Mouse (Mus musculus): ENCODE data around the gene Itga3.

The Itga3 gene

DNA sequence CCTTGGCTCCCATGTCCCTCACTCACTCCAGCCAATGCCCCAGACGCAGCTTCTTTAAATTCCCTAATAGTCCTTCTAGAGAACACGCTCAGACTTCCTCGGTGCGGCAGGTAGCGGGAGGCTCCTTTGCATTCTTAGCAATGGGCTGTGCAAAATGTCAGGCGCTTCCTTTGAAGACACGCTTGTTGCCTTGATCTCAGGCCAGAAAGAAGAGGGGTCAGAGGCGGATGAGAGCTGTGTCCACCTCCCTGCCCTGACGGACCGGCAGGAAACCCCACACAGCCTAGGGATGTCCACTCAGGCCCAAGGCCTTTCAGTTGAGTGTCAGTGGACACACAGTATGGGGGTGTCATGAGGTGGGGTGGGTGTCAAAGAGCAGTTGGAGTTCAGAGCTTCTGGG is 19.0 kb upstream of the Itga3 start:
- no peak for DNase-seq

GRCm38 (mm10) chr11:95093077-95093476 is 16.5 kb upstream of the Itga3 start:
- DNase-seq, result no peak

DNA sequence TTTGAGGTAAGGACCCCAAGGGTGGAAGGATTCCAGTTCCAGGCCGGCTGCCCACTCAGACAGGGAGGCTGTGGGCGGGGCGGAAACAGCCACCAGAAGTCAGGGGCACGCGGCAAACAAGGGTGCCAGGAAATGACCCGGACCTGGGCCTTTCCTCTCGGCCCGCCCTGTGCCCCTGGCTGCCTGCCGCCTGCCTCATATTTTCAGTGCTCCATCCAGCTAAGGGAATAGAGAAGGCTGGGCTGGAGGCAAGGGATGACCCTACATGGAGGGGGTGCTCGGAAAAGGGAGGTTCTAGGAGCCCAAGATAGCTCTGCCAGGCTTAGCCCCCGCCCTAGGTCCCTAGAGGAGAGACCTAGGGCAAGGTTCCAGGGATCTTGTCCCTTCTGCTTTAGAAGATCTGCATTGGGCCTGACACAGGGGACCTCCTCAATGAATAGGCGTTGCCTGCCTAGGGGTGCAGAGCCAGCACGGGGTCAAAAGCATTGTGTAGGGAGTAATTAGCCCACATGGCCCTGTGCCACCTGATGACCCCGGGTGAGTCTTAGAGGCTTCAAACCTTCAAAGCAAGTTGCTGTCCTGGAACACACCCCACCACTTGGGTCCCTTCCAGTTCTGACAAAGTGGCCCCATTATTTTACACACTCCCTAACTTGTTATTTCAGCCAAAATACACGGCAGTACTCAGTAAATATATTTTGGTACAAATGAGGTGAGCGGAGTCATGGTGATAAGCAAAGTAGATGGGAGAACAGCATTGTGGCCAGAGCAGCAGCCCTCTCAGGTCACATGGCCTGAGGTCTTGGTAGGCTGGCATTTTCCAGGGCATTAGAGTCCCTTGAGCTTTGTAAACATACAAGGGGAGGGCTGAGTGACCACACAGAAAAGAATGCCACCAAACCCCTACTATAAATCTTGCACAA is 12.5 kb upstream of the Itga3 start:
- DNase-seq, result no peak

GRCm38 (mm10) chr11:95088286-95088685 is 11.7 kb upstream of the Itga3 start:
- no peak for DNase-seq

- DNase-seq, result no peak
Measured at GRCm38 (mm10) chr11:95087301-95088228, 11.0 kb upstream of the Itga3 start.

DNA sequence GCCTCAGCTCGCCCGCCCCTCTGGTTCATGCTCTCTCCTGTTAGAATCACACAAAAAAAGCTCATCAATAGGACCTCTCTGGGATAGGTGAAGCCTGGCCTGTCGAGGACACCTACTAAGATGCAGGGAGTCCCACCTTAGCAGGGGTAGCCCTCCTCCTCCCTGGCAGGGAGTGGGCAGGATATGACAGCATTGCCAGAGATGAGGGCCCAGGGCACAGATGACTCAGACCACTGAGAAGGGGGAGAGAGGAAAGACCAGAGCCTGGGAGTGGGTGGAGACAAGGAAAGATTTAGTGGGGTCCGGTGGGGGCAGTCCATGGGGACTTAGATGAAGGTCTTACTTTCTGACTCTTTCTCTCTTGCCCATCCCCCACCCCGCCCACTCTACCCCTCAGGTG is 9.6 kb upstream of the Itga3 start:
- no peak for DNase-seq

GRCm38 (mm10) chr11:95085710-95086109 is 9.1 kb upstream of the Itga3 start:
- DNase-seq, result no peak

DNA sequence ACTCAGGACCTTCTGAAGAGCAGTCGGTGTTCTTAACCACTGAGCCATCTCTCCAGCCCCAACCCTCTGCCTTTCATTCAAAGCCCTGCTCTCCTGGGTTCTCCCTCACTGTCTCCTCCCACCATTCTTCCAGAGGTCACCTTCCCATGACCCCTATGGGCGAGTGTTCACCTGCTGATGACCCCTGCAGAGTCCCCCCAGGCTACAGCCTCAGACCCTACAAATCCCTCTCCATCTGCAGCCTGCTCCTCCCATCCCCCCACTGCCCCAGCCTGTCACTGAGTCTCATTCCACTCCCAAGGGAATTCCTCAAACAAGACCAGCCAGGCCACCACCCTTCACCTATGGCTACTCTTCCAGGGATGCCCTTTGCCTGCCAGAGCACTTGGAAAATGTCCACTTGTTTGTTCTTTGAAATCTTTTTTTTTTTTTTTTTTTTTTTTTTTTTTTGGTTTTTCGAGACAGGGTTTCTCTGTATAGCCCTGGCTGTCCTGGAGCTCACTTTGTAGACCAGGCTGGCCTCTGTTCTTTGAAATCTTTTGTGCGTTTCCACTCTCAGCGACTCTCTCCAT is 8.3 kb upstream of the Itga3 start:
- no peak for DNase-seq

DNA sequence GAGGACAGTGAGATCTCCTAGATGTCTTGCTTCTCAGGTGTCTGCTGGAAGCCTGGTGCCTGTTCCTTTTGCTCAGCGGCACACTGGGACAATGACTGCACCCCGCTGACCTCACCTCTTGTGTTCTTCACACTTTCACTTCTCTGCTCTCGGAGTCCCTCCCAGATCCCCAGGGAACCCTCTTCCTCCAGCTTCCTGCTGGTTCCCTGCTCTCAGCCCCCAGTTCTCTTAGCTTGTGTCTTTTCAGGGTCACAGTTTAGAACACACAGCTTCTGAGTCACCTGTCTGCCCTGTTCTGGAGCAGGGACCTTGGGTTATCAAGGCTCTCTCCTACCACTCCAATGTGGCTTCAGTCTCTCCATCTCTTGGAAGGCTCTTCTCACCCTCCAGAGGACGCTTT is 7.6 kb upstream of the Itga3 start:
- no peak for DNase-seq

GRCm38 (mm10) chr11:95082896-95083295 is 6.3 kb upstream of the Itga3 start:
- no peak for DNase-seq

- no peak for DNase-seq
Measured at GRCm38 (mm10) chr11:95080783-95081182, 4.2 kb upstream of the Itga3 start.

DNA sequence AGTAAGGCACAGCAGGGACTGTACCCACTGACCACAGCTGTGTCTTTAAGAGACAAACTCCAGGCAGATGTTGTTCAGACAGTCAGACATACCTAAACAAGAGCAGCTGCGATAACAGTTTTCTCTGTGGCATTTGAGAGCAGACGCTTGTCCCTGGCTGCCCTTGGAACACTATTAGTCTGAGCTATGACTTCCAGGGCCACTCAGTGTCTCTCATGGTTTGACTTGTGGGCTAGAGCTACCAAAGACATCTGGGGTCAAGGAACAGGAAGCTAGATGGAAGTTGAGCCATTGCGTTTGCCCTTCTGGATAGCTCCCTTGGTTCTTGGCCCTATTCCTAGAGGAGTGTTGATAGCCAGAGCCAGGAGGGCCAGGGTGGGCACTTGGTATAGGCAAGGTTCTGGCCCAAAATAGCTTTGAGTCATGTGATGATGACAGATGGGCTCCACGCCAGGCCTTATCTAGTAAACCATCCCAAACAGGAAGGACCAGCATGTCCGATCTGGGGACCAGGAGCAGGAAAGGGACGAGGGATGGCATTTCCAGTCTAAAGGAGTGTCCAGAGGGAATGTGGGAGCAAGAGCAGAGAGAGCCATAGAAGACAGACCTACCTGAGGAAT is 2.8 kb upstream of the Itga3 start:
- no peak for DNase-seq

GRCm38 (mm10) chr11:95077956-95078355 is 1.4 kb upstream of the Itga3 start:
- no peak for DNase-seq

DNA sequence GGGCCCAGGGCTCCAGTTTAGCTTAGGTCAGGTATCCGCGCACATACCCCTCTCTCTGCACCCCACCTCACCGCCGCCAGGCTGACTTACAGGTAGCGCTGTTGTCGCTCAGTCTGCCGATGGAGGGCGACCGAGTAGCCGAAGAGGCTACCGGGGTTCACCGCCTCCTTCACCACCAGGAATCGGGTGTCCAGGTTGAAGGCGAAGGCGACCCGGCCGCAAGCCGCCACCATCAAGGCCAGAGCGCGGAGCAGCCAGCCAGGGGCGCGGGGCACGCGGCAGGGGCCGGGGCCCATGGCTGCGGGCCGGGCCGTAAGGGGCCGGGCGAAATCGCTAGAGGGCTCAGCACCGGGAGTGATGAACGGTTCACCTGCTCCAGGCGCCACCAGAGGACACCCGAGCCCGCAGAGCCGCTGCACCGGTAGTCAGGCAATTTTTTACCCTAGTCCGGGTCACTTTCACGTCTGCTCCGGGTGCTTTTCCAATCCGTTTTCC is 513 bp downstream of the Itga3 start:
- DNase-seq, result peak; percentile 78 to 79

DNA sequence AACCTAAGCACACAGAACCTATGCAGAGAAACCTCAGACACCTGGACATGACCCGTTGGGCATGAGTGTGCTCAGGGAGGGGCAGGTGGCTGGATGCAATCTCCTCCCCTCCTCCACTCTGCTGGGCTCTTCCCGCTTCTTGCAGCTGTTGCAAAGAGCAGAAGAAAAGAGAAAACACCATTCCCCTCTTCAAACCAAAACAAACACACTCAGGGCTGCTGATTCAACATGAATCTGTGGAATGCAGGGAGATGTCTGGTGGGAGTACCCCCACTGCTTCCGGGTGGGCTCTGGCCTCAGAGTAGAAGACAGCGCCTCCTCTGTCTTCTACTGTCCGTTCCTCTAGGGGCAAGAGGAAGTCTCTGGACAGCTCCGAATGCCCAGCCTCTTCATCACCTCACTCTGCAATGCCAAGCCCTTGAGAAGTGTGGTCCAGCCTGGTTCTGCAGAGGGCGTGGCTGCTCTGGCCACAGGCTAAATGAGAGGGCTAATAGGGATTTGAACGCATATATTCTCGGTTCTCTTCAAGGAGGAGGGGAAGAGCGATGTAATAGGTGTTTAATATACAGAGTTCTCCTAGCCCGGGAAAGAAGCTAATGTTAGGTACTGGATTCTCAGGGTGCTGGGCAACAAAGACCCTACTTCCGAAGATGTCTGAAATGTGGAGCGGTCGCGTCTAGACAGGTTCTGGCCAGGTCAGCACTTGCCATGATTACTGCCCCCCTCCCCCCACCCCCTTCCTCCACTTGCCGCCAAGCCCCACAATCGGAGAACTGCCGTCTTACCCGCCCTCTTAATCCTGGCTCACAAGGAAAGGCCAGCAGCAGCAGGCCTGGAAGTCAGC is 1.2 kb downstream of the Itga3 start:
- DNase-seq, result no peak

DNA sequence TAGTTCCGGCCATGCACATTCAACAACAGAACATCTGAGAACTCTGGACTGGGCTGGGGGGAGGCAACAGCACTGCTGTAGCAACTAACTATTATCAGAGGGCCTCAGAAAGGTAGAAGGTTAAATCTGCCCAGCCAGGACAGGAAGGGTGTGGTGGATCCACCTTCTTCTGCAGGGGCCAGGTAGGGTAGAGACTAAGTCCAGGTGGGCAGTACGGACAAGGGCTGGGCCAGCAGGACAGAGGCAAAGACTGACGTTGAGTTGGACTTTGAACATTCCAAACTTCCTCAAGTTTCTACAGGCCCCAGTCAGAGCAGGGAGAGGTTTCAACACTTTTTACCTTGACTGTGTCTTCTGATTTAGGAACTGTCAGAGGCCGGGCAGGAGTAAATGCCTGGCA is 1.9 kb downstream of the Itga3 start:
- no peak for DNase-seq

GRCm38 (mm10) chr11:95073835-95074234 is 2.8 kb downstream of the Itga3 start:
- DNase-seq, result no peak

DNA sequence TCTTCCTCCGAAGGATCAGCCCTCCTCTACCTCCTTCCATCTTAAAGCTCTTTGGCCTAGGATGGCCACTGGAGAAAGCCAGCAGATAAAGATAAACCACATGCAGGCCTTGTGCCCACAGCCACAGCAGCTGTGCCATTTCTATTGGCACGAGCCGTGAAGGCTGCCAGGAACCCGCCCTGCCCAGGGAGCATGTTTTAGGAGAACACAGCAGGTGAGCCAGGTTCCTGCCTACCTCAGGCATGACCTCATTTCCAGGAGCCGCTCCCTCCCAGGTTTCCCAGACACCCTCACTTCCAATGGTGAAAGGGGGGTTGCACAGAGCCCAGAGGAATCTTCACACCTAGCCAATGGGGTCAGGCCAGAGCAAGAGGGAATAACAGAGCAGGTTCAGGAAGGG is 3.8 kb downstream of the Itga3 start:
- DNase-seq, result peak; percentile 79 to 80

GRCm38 (mm10) chr11:95072136-95072535 is 4.5 kb downstream of the Itga3 start:
- no peak for DNase-seq

DNA sequence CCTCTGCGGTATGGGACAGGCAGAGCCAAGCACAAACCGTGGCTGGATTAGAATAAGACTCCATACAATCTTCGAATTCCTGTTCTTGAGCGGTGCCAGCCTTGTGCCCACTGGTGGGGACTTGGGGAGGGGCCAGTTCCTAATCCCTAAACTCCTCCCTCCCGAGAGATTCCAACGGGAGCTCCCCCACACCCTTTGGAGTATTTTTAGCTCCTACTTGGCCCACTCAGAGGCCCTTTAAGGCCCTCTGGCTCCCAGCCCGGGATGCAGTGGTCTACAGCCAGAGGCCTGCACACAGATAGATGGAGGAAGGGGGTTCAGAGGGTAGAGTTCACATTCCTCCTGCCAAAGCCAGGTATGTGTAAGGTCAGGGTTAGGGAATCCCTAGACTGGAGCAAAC is 5.3 kb downstream of the Itga3 start:
- DNase-seq, result no peak

Data from cerebellum, postnatal 36 days (tissue).